Mouse (Mus musculus): ENCODE measurements around the gene Ggt7. TPM values are rescaled to one million over a fixed set of nuclear protein-coding genes. Genes with fewer than 3 reads are reported as not detected.
"Not testable (repeated sequence)": the region's sequence is repeated elsewhere in the genome, so short reads cannot be mapped to it uniquely, and the experiment has no call there.

The Ggt7 gene
- total RNA-seq, 2 experiments from 2014 or later = 7.5 to 8.2 TPM

GRCm38 (mm10) chr2:155512479-155512878 is 5.6 kb downstream of the Ggt7 start:
- DNase-seq (ENCODE audit: low spot score in 2 of 2) = no peak

GRCm38 (mm10) chr2:155507721-155508470 is 10.1 kb downstream of the Ggt7 start:
- DNase-seq (ENCODE audit: low spot score in 2 of 2) = no peak

GRCm38 (mm10) chr2:155505811-155506210 is 12.2 kb downstream of the Ggt7 start:
- DNase-seq (ENCODE audit: low spot score in 2 of 2) = no peak

GRCm38 (mm10) chr2:155504440-155505355 is 13.3 kb downstream of the Ggt7 start:
- DNase-seq (ENCODE audit: low spot score in 2 of 2) = no peak

- no peak for DNase-seq (ENCODE audit: low spot score in 2 of 2)
Measured at GRCm38 (mm10) chr2:155502596-155502995, 15.4 kb downstream of the Ggt7 start.

- DNase-seq (ENCODE audit: low spot score in 2 of 2) = no peak
Measured at GRCm38 (mm10) chr2:155490998-155491397, 27.0 kb downstream of the Ggt7 start.

- peak in 1 of 2 experiments; percentile 36 for DNase-seq (ENCODE audit: low spot score in 2 of 2)
Measured at GRCm38 (mm10) chr2:155482021-155482420, 36.0 kb downstream of the Ggt7 start.

- peak; percentile 40 to 50 for DNase-seq (ENCODE audit: low spot score in 2 of 2)
Measured at GRCm38 (mm10) chr2:155473570-155474088, 44.4 kb downstream of the Ggt7 start, which contains the start of gene Ncoa6. Ncoa6 (minus strand) TSS chr2:155473894.

- peak in 1 of 2 experiments; percentile 22 for DNase-seq (ENCODE audit: low spot score in 2 of 2)
Measured at GRCm38 (mm10) chr2:155472671-155473569, 45.1 kb downstream of the Ggt7 start.

GRCm38 (mm10) chr2:155466861-155467260 is 51.2 kb downstream of the Ggt7 start:
- DNase-seq (ENCODE audit: low spot score in 2 of 2) = no peak

- no peak for DNase-seq (ENCODE audit: low spot score in 2 of 2)
Measured at GRCm38 (mm10) chr2:155453591-155453990, 64.4 kb downstream of the Ggt7 start.

GRCm38 (mm10) chr2:155451256-155451655 is 66.8 kb downstream of the Ggt7 start:
- no peak for DNase-seq (ENCODE audit: low spot score in 2 of 2)

GRCm38 (mm10) chr2:155447906-155448305 is 70.1 kb downstream of the Ggt7 start:
- DNase-seq (ENCODE audit: low spot score in 2 of 2) = not testable (repeated sequence)

- DNase-seq (ENCODE audit: low spot score in 2 of 2) = no peak
Measured at GRCm38 (mm10) chr2:155443446-155443845, 74.6 kb downstream of the Ggt7 start.

GRCm38 (mm10) chr2:155442916-155443315 is 75.1 kb downstream of the Ggt7 start:
- DNase-seq (ENCODE audit: low spot score in 2 of 2) = no peak

Other genes starting within 250 kb of the Ggt7 start
- gene Map1lc3a, start 241.9 kb downstream of the Ggt7 start, total RNA-seq (2021) = 100 to 1,000 TPM; 364 to 392 TPM
- gene Pigu, start 160.8 kb downstream of the Ggt7 start, total RNA-seq (2021) = 10 to 100 TPM; 34.2 to 36.4 TPM
- 100 to 1,000 TPM; 156 to 163 TPM for gene Trp53inp2, start 137.2 kb downstream of the Ggt7 start, total RNA-seq (2021)
- gene Ncoa6, start 44.3 kb downstream of the Ggt7 start, total RNA-seq (2021) = 10 to 100 TPM; 54.8 to 65.8 TPM
- 10 to 100 TPM; 20.5 to 26.1 TPM for gene Acss2, start 289 bp downstream of the Ggt7 start, total RNA-seq (2021)
- gene Gss, start 74.6 kb upstream of the Ggt7 start, total RNA-seq (2021) = 10 to 100 TPM; 38.7 to 39.6 TPM
- gene Myh7b, start 93.0 kb upstream of the Ggt7 start, total RNA-seq (2021) = 1 to 10 TPM in 1 of 2 experiments, under 1 TPM in 1; 0.62 to 1.8 TPM
- gene Trpc4ap, start 174.1 kb upstream of the Ggt7 start, total RNA-seq (2021) = 100 to 1,000 TPM; 129 to 141 TPM
- gene Edem2, start 211.2 kb upstream of the Ggt7 start, total RNA-seq (2021) = 10 to 100 TPM; 42.0 to 43.8 TPM
- gene Gm17581, start 217.6 kb upstream of the Ggt7 start, total RNA-seq (2021) = not detected
- gene Procr, start 232.9 kb upstream of the Ggt7 start, total RNA-seq (2021) = 10 to 100 TPM; 30.2 to 32.7 TPM

All from adrenal gland, postnatal 4 days (tissue).